Mouse (Mus musculus): ENCODE data around the gene Ctdspl.

Gene Ctdspl

DNA sequence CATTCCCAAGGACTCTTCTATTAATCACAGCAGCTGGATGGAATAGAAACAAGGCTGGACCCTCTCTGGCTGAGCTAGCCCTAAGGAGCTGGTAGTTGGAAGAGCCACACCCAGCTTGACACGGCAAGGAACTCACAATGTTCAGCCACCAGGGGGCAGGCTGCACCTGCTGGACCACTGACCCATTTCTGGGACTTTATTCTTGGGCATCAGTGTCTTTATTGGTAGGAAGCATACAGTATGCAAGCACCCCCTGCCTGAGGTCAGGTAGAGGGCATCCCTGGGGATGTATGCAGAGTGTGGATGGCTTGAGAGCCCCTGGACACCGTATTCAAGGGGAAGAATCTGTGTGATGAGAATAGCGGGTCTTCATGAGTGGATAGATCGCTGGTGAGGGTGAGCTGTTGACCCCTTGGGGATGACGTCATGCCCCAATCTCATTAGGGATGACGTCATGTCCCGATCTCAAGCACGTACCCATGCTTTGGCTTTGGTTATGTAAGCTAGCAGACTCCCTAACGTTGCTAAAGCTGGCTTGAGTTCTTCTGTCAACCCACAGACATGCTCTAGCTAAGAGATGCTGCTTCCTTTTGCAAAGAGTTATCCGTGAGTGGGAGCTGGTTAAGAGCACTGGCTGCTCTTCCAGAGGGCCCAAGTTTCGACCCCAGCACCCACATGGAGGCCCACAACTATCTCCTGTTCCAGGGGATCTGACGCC lies 5.3 kb upstream of the Ctdspl start:
- DNase-seq (ENCODE audit: low read depth): peak; percentile 91

DNA sequence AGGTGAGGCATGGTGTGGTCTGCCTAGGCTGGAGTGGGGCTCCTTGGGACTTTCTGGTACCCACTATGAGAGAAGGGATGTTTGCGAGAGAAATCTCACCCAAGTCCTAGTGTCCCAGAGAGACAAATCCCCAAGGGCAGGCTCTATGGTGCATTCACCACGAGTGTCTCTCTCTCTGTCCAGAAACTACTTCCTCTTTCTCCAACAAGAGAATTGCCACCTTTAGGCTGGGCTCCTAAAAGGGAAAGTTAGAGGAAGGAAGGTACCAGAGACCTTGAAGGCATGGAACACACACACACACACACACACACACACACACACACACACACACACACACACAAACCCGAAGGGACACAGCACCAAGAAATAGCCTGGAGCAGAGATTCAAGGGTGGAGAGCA lies 4.3 kb upstream of the Ctdspl start:
- DNase-seq (ENCODE audit: low read depth): no peak

DNA sequence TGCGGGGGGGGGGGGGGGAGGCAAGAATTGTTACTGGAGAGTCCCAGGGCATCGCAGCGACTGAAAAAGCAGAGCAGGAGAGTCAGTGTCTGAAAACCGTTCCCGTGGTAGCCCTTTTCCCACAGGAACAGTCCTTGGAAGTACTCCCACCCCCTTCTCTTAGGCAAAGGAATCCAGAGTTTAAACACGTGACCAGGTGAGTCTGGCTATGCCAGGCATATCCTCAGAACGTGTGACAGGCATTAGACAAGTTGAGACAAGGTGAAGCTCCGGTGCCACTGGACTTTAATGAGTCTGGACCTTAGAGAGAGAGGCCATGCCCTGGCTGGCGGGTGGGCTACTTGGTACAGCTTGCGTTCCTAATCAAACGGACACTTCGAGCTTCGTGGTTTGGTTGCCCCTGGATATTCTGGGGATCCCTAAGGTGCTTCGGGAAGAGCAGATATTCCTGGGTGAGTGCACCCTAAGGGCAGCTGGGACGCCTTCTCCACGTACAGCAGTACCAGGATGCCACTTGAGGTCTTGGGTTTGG lies 1.6 kb upstream of the Ctdspl start:
- no peak for DNase-seq (ENCODE audit: low read depth)

DNA sequence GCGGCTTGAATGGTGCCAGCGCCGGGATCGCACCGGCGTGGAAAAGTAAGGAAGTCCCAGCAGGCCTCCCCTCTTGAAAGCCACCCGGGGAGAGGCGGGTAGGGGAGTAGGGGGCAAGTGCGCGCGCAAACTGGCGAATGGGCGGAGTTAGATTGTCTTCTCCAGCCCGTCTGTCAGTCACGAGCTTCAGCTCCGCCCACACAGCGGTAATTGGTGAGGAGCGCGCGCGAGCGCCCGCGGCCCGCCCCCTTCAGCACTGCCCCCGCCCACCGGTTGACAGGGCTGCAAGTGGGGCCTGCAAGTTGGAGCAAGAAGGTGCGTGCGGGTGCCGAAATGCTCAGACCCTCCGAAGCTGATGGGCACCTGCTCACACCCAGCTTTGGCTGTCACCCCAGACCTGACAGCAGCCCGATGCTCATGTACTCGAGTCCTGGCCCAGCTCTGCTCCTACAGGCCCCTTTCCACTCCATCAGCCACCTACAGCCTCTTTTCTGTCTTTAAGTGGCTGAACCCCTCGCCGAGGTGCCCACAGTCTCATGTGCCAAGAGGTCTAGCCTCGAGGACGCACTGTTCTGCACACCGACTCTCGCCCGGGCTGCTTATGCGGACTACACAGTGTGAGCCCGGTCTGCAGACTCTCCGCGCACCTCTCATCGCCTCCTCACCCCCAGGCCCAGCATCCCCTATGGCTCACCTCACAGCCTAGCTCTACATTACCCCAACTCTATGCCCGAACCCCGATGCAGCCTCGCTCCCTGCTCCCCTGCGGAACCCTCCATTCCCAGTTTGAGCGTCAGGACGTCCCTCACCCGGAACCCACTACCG lies 755 bp upstream of the Ctdspl start:
- DNase-seq (ENCODE audit: low read depth): peak; percentile 96

DNA sequence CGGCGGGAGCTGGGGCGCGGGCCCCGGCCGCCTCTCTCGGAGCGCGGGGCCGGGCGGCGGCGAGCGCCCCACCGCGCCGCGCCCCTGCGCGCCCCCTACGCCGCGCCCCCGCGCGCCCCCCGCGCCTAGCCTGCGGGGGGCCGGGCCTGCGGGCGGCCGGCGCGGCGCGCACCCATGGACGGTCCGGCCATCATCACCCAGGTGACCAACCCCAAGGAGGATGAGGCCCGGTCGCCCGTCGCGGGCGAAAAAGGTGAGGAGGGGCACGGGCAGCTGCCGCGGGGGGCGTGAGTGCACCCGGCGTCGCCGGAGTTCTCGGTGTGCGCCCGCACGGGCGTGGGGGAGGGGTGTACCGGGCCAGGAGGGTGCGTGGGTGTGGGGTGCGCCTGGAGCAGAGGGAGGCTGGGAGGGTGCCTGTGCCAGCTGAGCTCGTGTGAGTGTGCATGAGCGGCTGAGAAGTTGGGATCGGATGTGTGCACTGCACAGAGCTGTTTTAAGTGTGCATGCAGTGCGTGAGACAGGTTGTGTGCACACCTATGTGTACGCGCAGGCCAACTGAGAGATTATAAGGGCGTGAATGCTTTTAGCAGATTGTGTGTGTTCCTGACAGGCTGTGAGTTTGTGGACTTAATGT lies 552 bp downstream of the Ctdspl start:
- DNase-seq (ENCODE audit: low read depth): peak; percentile 52

DNA sequence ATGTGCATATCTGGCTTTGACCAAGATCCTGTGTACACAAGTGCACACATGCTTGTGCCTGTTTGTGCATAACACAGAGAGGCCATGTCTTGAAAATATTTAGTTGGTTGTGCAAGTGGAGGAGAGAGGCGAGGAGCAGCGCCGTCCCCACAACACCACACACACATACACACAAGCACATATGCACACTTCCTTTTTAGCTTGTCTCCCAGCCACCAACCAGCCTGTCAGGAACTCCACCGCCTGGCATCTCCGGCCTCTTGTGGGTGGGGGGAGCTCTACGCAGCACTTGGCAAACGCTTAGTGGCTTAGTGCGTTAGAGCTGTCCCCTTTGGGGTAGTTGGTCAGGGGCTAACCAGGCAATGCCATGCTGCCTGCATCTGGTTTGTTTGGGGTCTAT lies 1.2 kb downstream of the Ctdspl start:
- DNase-seq (ENCODE audit: low read depth): no peak

DNA sequence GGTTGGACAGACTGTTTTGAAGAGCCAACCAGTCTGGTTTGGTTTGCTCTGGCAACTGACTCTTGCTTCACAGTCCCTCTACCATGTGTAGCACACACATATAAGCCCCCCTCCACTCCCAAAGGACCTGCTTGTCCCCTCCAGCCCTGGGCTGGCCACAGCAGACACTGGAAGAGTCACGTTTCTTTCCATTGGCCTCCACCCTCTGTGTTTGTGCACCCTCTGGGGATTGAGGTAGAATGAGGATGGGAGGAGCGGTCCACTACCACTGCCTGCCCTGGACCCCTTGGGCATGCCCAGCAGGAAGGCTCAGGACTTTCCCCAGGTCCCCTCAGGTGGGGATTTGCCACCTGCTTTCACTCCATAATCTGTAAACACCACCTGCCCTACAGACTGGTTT lies 1.8 kb downstream of the Ctdspl start:
- DNase-seq (ENCODE audit: low read depth): no peak

DNA sequence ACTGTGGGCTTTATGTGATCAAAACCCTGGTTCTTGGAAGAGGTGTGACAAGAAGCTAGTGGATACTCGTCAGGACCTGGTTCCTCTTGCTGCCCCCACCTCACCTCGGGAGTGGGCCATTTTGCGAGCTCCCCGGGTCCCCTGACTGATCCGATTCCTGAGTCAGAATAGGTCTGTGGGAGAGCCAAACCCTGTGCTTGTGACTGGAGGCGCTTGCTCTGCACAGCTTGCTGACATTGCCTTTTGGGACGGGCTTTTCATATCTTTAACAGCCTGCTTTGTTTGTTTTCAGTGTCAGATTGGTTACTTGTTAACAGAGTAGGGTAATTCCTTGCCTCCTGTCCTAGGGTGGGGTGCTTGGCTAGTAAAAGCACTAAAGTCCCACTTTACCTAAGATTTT lies 2.4 kb downstream of the Ctdspl start:
- no peak for DNase-seq (ENCODE audit: low read depth)

DNA sequence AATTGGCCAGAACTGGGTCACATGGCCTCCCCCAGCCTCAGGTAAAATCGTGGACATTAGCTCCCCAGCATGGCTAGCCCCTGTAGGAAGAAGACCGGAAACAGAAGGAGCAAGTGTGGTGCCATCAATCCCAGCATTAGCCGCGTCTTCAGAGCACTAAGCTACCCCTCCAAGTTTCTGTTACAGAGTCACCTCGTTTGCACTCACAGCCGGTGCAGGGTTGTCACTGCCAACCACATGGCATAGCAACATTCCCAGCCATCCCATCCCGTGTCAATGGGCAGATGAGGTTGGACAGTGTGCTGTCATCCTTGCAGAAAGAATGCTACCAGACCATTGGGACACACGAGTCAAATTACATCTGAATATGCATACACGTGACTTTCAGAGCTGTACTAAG lies 4.4 kb downstream of the Ctdspl start:
- no peak for DNase-seq (ENCODE audit: low read depth)

DNA sequence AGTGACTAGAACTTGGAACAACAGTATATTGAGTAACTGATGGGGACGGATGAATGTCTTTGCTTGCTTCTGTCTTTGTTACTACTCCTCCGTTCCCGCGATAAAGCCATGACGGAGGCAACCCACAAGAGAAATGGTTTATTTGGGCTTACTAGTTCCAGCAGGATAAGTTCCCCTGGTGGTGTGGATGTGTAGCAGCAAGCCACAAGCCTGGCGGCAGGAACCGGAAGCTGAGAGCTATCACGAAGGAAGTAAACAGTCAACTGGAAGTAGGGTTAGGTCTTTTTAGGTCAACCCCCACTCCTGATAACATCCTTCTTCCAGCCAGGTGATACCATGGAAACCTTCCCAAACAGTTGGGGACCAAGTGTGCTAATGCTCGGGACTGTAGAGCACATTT lies 7.5 kb downstream of the Ctdspl start:
- no peak for DNase-seq (ENCODE audit: low read depth)

DNA sequence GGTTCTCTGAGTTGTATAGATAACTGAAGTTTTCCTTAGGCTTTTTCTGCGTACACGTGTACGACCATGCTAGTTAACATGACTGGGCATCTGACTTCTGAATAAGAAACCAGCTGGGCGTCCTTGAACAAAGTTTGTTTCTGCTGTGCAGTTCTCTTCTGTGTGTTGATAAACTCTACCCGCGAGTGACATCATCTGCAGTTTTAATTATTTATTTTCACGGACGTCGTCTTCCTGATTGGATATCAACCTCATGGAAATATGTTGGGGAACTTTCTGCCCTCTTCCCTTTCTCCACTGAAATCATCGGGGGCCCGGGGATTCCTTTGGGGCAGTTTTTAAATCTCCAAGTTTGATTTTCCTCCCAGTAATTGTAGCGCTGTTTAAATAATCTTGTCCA lies 8.1 kb downstream of the Ctdspl start:
- DNase-seq (ENCODE audit: low read depth): no peak

DNA sequence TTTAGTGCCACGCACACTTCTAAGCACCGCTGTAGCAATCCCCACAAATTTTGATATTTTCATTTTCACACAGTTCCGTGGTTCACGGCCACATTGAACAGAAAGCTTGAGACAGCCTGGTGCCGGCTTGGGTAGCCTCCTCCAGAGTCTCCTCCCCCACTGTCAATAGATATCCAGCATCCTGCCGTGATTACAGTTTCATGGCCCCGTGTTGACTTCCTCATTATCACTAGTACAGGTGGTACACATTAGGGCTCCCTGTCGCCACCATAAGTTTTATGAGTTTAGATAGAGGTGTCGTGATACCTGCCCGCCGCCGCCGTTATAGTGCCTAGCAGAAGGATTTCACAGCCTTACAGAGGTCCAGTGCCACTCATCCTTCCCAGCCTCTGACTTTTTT lies 8.8 kb downstream of the Ctdspl start:
- no peak for DNase-seq (ENCODE audit: low read depth)

DNA sequence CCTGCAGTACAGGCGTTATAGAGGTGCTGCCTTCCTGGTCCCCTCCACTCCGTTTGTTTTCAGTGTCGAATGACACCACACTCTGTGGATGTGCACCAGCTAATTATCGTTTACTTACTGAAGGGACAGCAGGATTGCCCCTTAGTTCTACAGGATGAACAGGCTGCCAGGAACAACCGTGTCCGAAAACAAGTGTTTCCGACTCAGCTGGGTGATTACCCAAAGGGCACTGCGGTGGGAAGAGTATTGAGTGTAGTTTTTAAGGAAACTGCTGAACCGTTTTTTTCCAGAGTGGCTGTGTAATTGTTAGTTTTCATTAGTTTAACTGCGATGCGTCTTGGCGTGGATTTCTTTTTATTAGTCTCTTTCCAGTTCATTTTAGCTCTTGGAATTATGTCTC lies 9.8 kb downstream of the Ctdspl start:
- DNase-seq (ENCODE audit: low read depth): no peak

DNA sequence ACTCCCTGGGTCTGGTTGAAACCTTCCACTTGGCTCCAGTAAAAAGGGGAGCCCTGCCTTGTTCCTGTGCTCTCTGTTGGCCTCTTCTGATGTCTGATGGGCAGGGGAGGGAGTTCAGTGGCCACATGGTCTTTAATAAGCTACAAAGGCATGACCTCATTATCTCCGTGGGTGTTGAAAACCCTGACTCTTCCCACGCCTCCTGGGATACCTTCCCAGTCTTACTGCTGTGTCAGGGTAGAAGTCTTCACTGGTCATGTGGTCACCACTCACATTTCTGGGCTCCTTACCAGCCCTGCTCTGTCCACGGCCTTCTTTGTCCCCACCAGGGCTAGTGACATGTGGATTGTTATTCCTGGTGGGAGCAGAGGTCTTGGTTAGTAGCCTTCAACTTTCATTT lies 11.3 kb downstream of the Ctdspl start:
- DNase-seq (ENCODE audit: low read depth): peak; percentile 22

DNA sequence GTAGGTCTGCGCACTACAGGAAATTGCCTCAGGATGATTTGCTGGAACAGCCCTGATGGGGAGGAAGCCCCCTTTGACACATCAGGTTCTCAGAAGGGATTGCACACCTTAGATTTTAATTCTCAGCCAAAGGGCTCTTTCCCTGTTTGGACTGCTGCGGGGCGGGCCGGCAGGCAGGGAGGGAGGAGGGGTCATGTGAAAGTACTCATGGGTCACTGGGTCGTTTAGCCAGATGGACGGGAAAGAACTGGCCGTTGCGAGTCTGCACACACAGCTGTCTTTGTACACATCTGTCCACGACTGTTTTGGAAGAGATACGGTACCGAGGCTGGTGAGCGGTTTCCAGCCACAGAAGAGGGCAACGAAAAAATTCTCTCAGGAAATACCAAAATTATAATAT lies 13.2 kb downstream of the Ctdspl start:
- DNase-seq (ENCODE audit: low read depth): no peak

DNA sequence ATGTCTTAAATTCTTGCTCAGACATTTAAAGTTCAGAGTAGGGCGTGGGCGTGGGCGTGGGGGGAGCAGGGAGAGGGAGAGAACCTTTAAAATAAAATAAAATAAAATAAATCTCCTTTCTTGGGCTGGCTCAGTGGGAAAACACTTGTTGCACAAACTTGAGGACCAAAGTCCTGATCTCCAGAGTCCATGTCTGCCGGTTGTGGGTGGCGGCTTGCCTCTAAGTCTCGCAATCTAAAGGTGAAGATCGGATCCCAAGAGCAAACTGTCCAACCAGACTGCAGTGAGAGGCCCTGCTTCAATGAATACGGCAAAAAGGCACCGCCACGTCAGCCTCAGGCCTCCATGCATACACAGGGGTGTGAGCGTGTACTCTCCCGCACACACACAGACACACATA lies 13.6 kb downstream of the Ctdspl start:
- no peak for DNase-seq (ENCODE audit: low read depth)

DNA sequence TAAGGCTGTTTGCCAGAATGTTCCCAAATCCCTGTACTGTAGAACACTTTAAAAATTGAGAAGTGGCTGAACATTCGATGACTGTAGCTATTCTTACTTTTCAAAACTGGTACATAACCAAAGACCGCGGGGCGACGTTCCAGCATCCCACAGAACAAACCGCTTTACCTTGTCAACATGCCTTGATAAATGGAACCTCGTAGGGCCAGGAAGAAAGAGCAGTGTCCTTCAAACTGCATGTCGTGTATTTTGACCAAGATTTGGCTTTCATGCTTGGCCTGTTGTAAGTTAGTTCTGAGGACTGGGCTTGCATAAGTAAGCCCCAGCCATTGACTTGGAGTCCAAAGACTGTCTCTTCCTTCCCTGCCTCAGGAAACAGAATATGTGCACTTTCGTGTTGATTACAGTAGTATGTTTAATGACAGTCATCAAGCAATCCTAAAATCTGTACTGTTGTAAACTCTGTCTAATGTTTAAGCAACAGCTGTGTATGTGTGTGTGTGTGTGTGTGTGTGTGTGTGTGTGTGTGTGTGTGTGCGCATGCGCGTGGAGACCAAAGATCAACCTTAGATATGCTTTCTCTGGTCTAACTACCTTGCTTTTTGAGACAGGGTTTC lies 14.4 kb downstream of the Ctdspl start:
- DNase-seq (ENCODE audit: low read depth): peak; percentile 29

DNA sequence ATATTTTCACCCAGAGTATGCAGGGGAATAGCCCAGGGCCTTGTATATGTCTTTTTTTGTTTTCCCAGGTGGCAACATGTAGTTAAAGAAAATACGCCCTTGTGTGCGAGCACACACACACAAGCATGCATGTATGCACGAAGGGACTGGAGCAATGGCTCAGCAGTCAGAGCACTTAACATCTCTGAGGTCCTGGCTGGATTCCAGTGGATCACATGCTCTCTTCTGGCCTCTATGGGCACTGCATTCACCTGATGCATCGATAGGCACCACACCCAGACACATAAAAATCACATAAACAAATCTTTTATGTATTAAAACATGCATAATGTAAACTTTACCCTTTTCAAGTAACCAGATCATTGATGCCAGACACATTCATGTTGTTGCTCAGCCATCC lies 15.8 kb downstream of the Ctdspl start:
- DNase-seq (ENCODE audit: low read depth): no peak

DNA sequence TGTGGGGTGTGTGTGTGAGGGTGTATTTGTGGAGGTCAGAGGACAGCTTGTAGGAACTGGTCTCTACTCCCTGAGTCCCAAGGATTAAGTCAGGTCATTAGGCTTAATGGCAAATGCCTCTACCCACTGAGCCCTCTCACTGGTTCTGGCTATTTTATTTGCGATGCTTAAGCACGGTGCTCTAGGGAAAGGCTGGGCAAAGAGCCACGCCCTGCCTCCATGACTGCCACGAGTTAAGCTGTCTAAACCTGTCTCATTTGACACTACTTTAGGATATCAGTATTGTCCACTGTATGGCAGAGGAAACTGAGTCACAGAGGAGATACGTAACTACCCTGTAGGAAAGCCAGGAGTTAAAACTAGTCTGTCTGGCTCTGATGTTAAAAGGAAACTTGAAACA lies 17.7 kb downstream of the Ctdspl start:
- no peak for DNase-seq (ENCODE audit: low read depth)

DNA sequence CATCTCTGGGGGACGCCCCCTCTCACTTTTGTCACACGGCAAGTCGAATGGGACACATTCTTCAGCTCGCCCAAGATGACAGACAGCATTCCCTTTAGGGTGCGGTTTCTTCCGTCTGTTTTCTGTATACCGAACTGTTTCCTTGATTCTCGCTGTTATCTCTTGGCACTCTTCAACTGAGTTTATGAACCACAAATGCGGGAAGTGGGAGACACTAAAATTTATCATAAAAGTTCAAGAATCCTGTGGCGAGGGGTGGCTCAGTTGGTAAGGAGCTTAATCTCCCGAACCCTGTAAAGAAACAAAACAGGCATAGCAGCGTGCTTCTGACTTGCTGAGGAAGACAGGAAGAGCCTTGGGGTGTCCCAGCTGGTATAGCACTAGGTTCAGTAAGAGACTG lies 18.1 kb downstream of the Ctdspl start:
- no peak for DNase-seq (ENCODE audit: low read depth)

DNA sequence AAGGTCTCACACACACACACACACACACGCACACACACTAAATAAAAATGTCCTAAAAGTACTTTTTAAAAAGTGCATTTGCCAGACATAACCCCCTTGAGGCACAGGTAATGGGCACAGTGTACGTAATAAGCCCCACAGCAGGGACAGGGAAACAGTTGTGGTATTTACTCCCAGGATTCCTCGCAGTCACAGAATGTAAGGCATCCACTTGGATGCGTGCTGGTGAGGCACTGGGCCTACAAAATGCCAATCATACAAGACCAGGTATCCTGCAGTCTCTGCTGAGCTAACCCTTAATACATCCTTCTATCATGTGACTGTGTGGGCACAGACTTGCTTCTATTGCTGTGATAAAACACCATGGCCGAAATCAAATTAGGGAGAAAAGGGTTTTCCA lies 22.2 kb downstream of the Ctdspl start:
- DNase-seq (ENCODE audit: low read depth): no peak

DNA sequence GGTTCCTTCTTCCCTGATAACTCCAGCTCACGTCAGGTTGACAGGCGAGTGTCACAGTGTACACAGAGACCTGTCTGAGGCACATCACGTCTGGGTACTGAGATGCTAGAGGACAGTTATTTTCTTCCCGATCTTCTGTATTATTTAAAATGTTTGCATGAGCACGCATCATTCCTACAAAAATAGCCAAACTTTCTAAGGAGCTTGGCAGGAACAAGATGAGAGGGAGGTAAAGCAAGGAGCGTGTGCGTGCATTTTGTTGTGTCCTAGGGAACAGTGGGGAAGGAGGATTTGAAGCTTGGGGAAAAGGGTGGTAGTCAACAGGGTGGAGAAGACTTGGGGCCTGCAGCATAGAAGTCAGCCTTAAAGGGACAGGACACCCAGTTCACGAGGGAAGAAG lies 22.9 kb downstream of the Ctdspl start:
- no peak for DNase-seq (ENCODE audit: low read depth)

DNA sequence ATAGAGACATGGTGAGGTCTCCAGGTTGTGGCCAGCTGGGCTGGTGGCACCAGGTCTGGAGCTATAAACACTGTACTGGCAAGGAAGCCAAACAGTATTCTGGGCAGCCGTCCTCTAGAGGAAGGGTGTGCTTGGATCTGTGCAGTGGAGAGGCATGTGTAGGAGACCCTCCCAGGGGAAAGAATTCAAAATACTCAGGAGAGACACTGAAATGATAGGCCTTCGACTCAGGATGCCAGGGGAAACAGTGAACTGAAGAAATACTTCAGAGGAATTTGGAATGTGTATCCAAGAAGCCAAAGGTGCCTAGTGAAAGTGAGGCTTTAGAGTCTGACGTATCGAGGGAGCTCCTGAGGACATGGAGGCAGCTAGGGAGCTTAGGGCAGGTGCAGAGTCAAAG lies 23.4 kb downstream of the Ctdspl start:
- no peak for DNase-seq (ENCODE audit: low read depth)

All from NIH3T3 (cell line).